Mouse (Mus musculus): Measurements from ENCODE around the gene Ccsap.

The Ccsap gene

GRCm38 (mm10) chr8:123859648-123860259 is at the start of gene Ccsap:
TSS of gene Ccsap (minus strand) at chr8:123860209.
- in situ Hi-C loops (cut with MboI; ENCODE audit: low sequenced_read_pairs), result no loop called here

- in situ Hi-C loops (cut with MboI; ENCODE audit: low sequenced_read_pairs), result no loop called here
Measured at GRCm38 (mm10) chr8:123907604-123908003, 47.6 kb upstream of the Ccsap start.

DNA sequence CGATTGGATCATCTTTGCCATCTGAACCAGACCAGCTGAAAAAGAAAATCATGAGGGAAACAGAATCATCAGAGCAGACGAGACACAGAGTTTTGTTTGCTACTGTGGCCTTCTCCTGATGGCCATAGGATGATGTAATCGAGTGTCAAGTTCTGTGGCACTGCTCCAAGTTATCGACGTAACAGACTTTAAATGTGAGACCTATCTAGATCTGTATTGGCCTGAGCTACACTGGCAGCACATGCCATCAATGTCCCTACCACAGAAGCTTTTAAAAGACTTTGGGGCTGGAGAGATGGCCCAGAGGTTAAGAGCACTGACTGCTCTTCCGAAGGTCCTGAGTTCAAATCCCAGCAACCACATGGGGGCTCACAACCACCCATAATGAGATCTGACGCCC is 42.6 kb upstream of the Ccsap start:
- in situ Hi-C loops (cut with MboI; ENCODE audit: low sequenced_read_pairs), result no loop called here

DNA sequence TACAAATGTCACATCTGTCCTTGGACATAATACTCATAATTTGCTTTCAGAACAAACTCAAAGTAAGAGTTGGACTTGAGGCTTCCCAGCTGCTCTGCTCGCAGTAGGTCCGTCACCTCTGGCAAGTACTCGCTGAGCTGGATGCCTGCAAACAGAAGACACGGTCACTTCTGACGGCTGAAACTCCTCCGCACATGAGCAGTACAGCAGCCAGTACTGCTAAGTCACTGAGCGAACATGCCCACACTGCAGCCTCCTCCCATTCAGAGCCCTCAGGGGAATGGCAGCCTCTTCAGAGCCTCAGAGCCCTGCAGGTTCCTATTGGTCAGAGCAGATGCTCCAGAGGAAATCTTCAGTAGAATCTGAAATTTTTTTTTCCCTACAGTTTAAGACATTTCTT is 39.4 kb upstream of the Ccsap start:
- in situ Hi-C loops (cut with MboI; ENCODE audit: low sequenced_read_pairs), result no loop called here

DNA sequence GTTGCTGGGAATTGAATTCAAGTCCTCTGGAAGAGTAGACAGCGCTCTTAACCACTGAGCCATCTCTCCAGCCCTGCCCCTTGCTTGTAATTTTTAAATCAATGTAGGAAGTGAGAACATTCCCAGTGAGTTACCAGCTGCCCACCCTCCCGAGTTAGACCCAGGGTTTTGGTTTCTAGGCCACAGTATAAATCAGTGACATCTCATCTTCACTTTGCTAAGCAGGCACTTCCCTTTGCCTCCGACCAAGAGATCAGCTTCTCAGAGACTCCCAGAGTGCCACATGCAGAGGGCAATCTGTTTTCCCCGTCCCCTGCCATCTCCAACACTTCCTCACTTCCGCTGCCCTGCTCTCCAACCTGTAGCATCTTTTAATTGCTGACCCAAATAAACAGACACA is 38.6 kb upstream of the Ccsap start:
- in situ Hi-C loops (cut with MboI; ENCODE audit: low sequenced_read_pairs), result no loop called here

- in situ Hi-C loops (cut with MboI; ENCODE audit: low sequenced_read_pairs), result no loop called here
Measured at GRCm38 (mm10) chr8:123896774-123897173, 36.8 kb upstream of the Ccsap start.

GRCm38 (mm10) chr8:123896366-123896761 is 36.4 kb upstream of the Ccsap start:
- in situ Hi-C loops (cut with MboI; ENCODE audit: low sequenced_read_pairs), result no loop called here

DNA sequence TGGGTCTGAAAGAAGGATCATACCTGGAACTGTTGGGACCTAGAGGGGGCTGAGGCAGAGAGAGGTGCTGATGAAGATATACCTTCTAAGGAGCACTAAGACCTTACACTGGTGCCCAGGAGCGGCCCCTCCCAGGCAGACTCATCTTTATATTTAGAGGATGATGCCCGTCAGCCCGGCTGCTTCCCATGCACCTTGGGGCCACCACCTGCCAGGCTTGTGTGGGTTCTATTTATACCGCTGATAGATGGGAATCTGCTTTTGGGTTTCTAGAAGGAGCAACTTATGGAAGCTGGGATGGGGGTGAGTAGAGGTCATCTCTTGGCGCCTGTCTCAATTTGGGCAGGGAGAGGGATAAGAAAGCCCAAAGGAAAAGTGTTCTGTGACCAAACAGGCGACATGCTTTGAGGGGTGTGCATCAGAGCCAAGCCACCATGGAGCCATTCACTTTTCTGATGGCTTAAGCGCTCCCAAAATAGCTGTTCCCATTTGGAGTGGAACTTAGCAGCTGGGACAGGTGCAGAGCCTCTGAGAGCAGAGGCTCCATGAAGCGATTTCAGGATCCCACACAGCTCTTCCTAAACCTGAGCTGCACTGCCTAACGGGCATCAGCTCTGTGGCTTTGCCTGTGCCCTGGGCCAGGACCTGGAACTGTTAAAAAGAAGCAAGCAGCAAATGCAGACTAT is 35.8 kb upstream of the Ccsap start:
- in situ Hi-C loops (cut with MboI; ENCODE audit: low sequenced_read_pairs), result no loop called here

DNA sequence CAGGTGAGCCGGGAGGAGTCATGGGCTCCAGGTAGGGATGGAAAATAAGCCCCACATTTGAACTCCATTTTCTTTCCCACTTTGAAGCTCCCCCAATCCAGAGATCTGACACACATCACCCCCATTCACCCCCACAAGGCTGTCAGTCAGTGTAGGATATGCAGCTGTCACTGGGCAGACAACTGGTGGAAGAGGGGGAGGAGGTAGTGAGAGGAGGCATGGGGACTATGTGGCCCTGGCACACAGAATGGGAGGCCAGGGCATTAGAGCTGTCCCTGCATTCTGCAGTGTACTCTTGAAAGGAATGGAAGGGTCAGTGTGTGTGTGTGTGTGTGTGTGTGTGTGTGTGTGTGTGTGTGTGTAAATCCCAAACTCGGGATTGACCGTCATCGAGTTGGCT is 35.2 kb upstream of the Ccsap start:
- in situ Hi-C loops (cut with MboI; ENCODE audit: low sequenced_read_pairs), result no loop called here

- in situ Hi-C loops (cut with MboI; ENCODE audit: low sequenced_read_pairs), result no loop called here
Measured at GRCm38 (mm10) chr8:123894502-123895097, 34.6 kb upstream of the Ccsap start, which contains the start of gene Acta1. TSS of gene Acta1 (minus strand) at chr8:123894751.

- in situ Hi-C loops (cut with MboI; ENCODE audit: low sequenced_read_pairs), result no loop called here
Measured at GRCm38 (mm10) chr8:123893413-123893812, 33.4 kb upstream of the Ccsap start.

DNA sequence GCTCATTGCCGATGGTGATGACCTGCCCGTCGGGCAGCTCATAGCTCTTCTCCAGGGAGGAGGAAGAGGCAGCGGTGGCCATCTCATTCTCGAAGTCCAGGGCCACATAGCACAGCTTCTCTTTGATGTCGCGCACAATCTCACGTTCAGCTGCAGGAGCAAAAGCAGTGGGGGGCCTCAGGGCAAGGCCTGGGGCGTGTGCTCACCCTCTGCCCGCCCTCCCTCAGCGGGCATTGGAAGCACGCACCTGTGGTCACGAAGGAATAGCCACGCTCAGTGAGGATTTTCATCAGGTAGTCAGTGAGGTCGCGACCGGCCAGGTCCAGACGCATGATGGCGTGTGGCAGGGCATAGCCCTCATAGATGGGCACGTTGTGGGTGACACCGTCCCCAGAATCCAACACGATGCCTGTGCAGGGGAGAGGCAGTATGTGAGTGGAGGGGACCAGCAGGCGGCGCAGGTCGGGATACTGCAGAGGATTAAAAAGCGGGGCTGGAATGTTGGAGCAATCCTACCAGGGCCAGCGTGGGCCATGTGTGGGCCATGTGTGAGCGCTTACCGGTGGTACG is 32.7 kb upstream of the Ccsap start:
- in situ Hi-C loops (cut with MboI; ENCODE audit: low sequenced_read_pairs), result no loop called here

- in situ Hi-C loops (cut with MboI; ENCODE audit: low sequenced_read_pairs), result no loop called here
Measured at GRCm38 (mm10) chr8:123891883-123892585, 32.0 kb upstream of the Ccsap start.

- in situ Hi-C loops (cut with MboI; ENCODE audit: low sequenced_read_pairs), result no loop called here
Measured at GRCm38 (mm10) chr8:123891271-123891670, 31.3 kb upstream of the Ccsap start.

DNA sequence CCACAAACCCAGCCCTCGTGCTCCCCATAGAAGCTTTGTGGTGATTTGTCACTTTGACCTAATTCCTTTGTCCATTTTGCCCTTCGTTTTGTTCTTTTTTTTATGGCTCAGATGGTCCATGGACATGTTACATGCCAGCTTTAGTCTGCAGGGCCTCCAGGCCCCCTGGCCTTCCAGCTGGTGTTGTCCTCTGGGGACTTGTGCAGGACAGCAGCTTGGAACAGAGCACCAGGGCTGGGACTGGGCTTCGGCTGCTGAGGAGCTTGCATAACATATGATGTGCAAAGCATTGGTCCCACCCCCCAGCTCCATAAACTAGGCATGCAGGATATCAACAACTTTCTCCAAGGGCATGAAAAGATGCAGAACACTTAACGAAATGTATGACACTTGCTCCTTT is 29.8 kb upstream of the Ccsap start:
- in situ Hi-C loops (cut with MboI; ENCODE audit: low sequenced_read_pairs), result no loop called here

DNA sequence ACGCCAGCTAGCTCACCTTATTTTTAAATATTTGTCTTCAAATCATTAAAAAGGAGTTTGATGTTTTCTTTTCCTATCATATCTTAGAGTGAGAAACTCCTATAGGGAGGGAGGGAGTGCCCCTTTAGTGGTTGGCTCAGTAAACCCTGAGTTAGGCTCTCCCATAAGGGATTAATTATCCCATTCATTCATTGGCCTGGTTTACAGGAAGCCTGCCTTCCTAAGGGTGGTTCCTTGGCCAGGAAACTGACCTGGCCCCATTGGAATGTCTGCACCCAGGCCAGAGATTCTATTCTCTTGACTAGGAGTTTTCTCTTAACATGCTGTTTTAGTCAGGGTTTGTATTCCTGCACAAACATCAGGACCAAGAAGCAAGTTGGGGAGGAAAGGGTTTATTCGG is 27.9 kb upstream of the Ccsap start:
- in situ Hi-C loops (cut with MboI; ENCODE audit: low sequenced_read_pairs), result no loop called here

DNA sequence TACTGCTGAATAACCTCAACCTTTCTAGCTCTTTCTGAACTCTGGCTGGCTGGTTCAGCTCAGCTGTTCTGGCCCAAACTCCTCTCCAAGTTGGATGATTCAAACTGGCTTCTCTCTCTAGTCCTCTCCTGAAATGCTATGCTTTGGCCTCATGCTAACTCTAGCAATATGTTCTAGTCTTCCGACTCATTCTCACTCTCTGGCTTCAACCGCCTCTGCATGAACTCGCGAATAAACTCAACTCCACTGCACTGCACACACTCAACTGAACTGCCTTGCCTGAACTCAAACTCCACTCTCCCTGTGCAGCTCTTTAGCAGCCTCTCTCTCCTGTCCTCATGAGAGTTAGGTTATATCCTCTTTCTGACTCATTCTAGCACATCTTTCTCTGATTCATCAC is 27.2 kb upstream of the Ccsap start:
- in situ Hi-C loops (cut with MboI; ENCODE audit: low sequenced_read_pairs), result no loop called here

DNA sequence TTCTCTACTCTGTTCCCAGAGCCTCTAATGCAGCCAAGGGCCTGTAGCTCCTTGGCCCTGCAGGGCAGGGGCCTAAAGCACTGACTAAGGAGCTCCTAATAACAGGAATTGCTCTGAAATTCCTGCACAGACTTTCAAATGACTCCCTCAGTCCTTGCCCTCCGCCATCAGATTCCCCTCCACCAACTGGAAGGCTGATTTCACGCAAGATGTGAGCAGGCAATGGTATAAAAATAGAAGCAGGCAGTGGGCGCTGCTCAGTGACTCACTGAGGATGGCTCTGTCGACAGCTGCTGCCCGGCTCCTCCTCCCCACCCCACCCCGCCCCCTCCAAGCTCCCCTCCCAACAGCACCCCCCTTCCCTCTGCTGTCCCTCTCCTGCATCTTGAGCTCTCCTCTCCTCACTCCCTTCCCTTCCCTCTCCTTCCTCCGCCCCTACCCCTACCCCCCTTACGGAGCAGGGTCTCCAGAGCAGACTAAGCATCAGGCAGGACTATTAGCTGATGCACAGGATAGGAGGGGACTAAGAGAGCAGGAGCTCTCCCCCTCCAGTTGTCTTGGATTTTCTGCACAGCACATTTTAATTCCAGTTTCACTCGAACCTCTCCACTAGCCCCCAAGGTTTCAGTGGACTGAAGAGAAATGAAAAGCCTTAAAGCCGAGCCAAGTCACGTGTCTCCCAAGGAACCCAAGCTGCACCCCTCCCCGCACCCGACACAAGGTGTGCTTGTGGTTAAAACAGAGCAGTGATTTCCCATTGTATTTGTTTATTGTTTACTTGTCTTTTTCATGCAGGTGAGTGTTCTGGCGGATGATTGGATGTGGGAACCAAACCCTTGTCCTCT is 24.9 kb upstream of the Ccsap start:
- in situ Hi-C loops (cut with MboI; ENCODE audit: low sequenced_read_pairs), result no loop called here

DNA sequence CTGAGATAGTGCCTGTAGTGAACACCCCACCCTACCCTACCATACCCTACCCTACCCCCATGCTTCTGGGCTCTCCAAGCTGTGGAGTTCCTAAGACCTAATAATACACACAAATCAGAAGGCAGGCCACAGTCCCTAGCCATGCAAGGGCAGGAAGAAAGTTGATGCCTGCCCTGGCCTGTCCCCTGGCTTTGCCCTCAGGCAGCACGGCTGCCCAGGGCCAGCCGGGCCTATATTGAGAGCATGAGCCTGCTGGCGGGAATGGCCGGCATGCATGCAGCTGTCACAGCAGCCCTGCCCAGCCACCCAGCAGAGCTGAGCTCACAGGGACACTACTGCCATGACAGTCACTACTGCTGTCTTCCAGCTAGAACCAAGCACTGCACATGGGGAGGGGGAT is 23.1 kb upstream of the Ccsap start:
- in situ Hi-C loops (cut with MboI; ENCODE audit: low sequenced_read_pairs), result no loop called here

- in situ Hi-C loops (cut with MboI; ENCODE audit: low sequenced_read_pairs), result no loop called here
Measured at GRCm38 (mm10) chr8:123882412-123882811, 22.4 kb upstream of the Ccsap start.

All from CH12F3 (cell line).